Mouse (Mus musculus): Measurements from ENCODE around the gene Prune1.

The Prune1 gene

DNA sequence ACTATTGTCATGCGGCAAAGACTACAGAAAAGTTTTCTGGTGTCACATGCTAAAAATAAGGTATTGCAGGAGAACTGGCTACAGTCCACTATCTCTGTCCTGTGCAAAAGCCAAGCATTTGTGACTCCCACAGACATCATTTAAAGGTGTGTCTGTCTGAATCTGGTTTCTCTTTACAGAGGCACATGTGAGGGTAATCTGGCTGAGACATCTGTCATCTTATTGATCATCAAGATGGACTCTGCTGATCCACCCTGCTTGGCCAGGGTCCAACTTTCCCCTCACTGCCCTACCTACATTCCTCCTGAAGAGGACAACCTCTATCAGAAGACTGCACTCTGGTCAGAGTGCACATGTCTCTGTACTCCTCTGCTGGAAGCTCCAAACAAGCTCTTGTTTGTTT lies 4.7 kb downstream of the Prune1 start:
- DNase-seq (ENCODE audit: low read depth, low spot score): no peak

- DNase-seq (ENCODE audit: low read depth, low spot score): no peak
These were observed 5.4 kb downstream of the Prune1 start for GRCm38 (mm10) chr3:95276428-95276934.

- DNase-seq (ENCODE audit: low read depth, low spot score): no peak
These were observed 6.7 kb downstream of the Prune1 start for GRCm38 (mm10) chr3:95275161-95275560.

DNA sequence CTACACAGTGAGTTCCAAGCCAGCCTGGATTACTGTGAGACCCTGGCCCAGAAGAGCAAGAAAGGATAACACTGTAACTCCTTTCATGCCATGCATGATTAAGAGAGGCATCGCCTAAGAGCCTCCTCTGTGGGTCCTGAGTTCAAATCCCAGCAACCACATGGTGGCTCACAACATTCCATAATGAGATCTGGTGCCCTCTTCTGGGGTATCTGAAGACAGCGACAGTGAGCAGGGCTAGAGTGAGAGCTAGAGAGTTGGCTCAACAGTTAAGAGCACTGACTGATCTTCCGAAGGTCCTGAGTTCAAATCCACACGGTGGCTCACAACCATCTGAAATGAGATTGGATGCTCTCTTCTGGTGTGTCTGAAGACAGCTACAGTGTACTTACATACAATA lies 7.4 kb downstream of the Prune1 start:
- DNase-seq (ENCODE audit: low read depth, low spot score): no peak

DNA sequence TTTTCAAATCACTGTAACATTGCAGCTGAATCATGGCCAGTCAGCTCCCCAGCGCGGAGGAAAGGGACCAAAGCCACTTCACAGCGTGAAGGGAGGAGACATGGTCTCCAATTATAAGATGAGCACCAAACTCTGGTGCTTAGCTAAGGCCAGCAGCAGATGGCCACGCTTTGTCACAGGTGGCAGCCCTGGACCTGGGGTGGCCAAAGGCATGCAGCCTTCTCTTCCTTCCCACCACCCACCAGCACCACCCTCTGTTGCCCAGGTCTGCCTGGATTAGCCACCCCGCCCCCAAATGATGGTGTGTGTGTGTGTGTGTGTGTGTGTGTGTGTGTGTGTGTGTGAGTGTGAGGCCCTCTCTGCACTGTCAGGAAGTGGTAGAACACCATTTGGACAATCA lies 8.4 kb downstream of the Prune1 start:
- DNase-seq (ENCODE audit: low read depth, low spot score): no peak

GRCm38 (mm10) chr3:95270766-95271364 lies 11.0 kb downstream of the Prune1 start:
- no peak for DNase-seq (ENCODE audit: low read depth, low spot score)

DNA sequence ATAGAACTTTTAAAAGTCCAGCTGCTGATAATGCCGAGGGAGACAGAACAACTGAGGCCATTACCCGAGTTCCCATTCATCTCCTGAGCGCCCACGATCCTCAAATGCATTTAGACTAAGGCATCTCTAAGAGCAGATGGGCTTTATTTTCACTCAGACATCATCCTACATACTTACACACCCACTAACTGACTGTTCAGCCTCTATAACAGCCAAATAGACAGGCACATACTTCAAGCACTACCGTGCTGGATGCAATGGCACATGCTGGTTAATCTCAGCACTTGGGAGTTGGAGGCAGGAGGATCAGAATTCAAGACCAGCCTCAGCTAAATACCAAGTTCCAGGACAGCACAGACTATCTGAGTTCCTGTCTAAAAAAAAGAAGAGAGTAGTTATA lies 12.1 kb downstream of the Prune1 start:
- no peak for DNase-seq (ENCODE audit: low read depth, low spot score)

DNA sequence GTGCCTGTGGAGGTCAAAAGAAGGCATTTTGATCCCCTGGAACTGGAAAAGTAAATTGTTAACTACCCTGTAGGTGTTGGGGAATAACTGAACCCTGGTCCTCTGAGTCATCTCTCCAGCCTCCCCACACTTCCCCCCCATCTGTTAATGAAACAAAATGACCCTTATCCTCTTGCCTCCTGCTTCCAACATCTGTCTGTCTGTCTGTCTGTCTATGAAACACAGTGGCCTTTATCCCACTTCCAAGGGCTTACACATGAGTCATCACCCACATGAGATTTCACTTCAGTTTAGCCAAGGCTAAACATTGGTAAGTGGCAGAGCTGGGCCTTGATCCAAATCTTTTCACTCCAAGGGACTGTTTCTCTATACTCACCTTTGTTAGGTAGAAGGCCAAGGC lies 14.0 kb downstream of the Prune1 start:
- DNase-seq (ENCODE audit: low read depth, low spot score): no peak

- no peak for DNase-seq (ENCODE audit: low read depth, low spot score)
These were observed 15.8 kb downstream of the Prune1 start for GRCm38 (mm10) chr3:95266052-95266451.

DNA sequence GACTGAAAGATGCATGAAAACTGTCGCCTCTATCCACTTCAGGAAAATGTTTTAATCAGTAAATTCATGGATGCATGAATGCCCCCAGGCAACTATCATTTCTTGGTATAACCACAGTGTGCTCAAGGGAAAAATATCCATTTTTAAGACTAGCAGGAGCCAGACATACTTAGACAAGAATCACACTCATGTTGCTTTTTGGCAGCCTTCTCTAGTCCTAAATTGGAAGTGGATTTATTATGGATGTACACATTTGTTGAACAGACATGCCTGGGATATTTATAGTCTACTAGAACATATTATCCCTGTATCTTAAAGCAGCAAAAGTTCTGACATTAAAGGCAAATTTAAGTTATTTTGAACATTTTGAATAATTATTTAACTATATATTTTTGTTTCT lies 17.2 kb downstream of the Prune1 start:
- no peak for DNase-seq (ENCODE audit: low read depth, low spot score)

DNA sequence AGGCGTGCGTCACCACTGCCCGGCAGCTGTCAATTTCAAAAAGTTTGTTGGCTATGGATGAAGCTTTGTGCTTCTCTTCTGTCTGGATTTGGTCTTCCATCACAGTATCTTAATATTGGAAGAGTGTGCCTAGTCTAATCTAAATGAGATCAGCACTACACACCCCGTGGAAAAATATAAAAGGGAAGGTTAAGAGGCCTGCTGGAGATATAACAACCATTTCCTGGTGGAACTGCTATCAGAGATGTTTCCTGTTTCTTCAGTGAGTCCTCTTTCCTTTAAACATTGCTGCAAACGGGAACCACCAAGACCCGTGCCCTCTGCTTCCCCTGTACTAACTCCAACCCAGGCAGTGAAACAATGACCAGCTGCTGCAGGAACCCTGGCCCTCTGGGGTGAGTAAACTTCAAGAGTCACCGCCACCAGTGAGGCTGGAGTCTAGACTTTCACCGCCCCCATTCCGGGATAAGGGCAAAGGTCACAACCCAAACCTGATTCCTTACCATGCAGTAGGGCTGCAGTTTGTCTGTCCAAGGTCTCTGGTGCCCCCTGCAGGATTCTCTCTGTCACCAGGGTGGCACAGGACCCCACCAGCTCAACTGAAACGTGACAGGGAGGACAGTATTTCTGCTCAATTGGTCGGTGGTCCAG lies 18.7 kb downstream of the Prune1 start:
- peak; percentile 62 for DNase-seq (ENCODE audit: low read depth, low spot score)

DNA sequence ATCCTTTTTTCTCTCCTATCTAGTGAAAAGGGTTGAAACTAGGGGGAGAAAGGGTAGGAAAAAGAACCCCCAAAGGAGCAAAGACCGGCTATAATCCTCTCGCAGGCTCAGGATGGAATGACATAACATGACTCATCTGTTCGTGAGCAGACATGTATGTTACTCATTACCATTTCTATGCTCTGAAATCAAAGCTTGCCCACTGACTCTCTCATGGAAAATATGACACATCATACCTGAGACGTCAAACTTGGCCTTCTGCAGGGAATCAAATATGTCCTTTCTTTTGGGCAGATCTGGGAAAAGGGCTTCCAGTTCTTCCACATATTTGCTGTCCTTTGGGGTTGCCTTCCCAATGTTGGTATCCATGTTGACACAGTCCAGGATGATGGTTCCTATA lies 19.9 kb downstream of the Prune1 start:
- DNase-seq (ENCODE audit: low read depth, low spot score): no peak

- no peak for DNase-seq (ENCODE audit: low read depth, low spot score)
These were observed 24.9 kb downstream of the Prune1 start for GRCm38 (mm10) chr3:95256931-95257330.

DNA sequence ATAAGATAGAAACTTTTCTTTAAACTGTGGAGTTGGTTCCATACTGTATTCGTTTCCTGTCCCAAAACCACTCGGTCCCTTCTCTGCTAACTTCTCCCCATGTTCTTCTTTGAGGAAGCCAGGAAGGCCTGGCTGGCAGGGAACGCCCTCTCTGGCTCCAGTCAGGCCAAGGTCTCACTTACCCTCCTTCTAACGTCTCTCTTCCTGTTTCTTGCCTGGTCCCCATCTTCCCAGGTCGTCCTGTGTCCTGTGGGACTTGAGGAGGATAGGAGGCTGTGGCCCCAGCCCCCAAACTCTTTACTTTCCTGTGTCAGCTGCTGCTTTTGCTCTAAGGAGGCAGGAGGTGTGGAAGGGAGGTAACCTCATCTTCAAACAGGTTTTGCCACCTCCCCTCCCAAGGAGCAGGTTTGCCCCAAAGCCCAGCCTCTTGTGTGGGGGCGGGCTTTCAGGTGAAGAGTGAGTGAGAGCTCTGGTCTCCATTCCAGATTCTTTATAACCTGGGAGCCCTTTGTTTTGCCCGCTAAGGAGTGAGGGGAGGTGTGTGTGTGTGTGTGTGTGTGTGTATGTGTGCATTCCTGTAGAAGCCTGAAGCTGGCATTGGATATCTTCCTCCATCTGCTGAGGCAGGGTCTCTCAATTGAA lies 31.0 kb downstream of the Prune1 start, which contains the start of gene Bnipl:
Bnipl (minus strand) TSS at position 411 of the 642 bp plus-strand sequence.
- no peak for DNase-seq (ENCODE audit: low read depth, low spot score)

- DNase-seq (ENCODE audit: low read depth, low spot score): no peak
These were observed 31.5 kb downstream of the Prune1 start for GRCm38 (mm10) chr3:95250361-95250760.

- DNase-seq (ENCODE audit: low read depth, low spot score): no peak
These were observed 34.1 kb downstream of the Prune1 start for GRCm38 (mm10) chr3:95247660-95248336.

GRCm38 (mm10) chr3:95246465-95247231 lies 35.2 kb downstream of the Prune1 start:
- no peak for DNase-seq (ENCODE audit: low read depth, low spot score)

GRCm38 (mm10) chr3:95243086-95243485 lies 38.8 kb downstream of the Prune1 start:
- no peak for DNase-seq (ENCODE audit: low read depth, low spot score)

- DNase-seq (ENCODE audit: low read depth, low spot score): no peak
These were observed 40.4 kb downstream of the Prune1 start, which contains the start of gene Gm128 for GRCm38 (mm10) chr3:95241498-95241897. Gm128 (minus strand) TSS chr3:95241598.

GRCm38 (mm10) chr3:95240900-95241299 lies 41.0 kb downstream of the Prune1 start:
- DNase-seq (ENCODE audit: low read depth, low spot score): no peak

GRCm38 (mm10) chr3:95239971-95240370 lies 41.9 kb downstream of the Prune1 start:
- no peak for DNase-seq (ENCODE audit: low read depth, low spot score)

Data from forelimb bud, embryonic 11.5 days (tissue).